23 mouse cellular contexts compared by ENCODE assay signal in the genomic region with DNA sequence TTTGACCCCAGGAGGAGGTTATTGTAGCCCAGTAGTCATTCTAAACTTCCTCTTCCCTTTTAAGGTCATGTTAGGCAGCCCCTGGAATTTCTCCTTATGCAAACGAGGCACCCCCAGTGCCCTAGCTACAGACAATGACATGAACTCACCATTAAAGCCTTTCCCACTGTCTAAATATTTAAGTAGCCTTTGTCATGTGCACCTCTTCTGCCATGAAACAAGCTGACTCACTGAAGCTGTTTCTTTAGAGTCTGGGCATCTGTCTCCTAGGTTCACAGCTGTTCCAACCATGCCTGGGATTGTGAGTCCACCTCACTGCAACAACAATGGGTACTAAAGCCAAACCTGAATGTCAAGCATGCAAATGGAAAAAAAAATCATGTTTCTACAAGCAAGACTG.
DNase-seq lines count a peak whose midpoint lies in the region; ATAC-seq and TF ChIP-seq lines count a peak whose summit lies in the region.
"Had no signal": no experiment of that assay in that cellular context is flagged by ENCODE, and none has a peak within 500 bp of the region (broad histone marks: within the 10 kb centered on the region; RNA-seq: fewer than 3 reads in every experiment).

No protein-coding gene starts in this region.

- no peaks in the 10 kb centered on the region for H3K4me1 ChIP-seq in ES-E14 (ENCODE audit: control insufficient read depth in 2 of 2, insufficient read depth in 2 of 2, low read length in 2 of 2, poor library complexity in 1 of 2)
- no peaks in the 10 kb centered on the region for H3K4me1 ChIP-seq in lung, postnatal 0 days (ENCODE audit: insufficient read depth, low read depth, low read length)
- H3K4me1 ChIP-seq: embryonic facial prominence, embryonic 10.5 days; embryonic facial prominence, embryonic 12.5 days; forebrain, embryonic 13.5 days; forebrain, embryonic 15.5 days had no signal

- H3K9me3 ChIP-seq in ES-E14 (ENCODE audit: control insufficient read depth, insufficient read depth, low read depth, low read length), result no peaks in the 10 kb centered on the region
- no peaks in the 10 kb centered on the region for H3K9me3 ChIP-seq in lung, postnatal 0 days (ENCODE audit: low read length)
- H3K9me3 ChIP-seq: embryonic facial prominence, embryonic 10.5 days; embryonic facial prominence, embryonic 12.5 days; forebrain, embryonic 13.5 days; forebrain, embryonic 15.5 days had no signal

- H3K4me3 ChIP-seq in ES-E14 (ENCODE audit: insufficient read depth in 1 of 2, low read depth in 1 of 2, low read length in 2 of 2, poor library complexity in 1 of 2, severe bottlenecking in 1 of 2), result no peak overlapping the region
- no peak overlapping the region for H3K4me3 ChIP-seq in lung, postnatal 0 days (ENCODE audit: low read depth, low read length)
- H3K4me3 ChIP-seq: embryonic facial prominence, embryonic 10.5 days; embryonic facial prominence, embryonic 12.5 days; forebrain, embryonic 13.5 days; forebrain, embryonic 15.5 days had no signal

- no peak for TF ChIP-seq CTCF in lung, postnatal 0 days (IDR thresholded peaks at IDR 0.05)

- DNase-seq in ES-CJ7 (ENCODE audit: low read depth, low spot score) (peak; percentile 17), ES-E14 (ENCODE audit: low read depth, low spot score) (no peak), R1 (ENCODE audit: low read depth, low spot score) (peak; percentile 61)
- DNase-seq in adrenal gland, postnatal 4 days (ENCODE audit: low spot score in 2 of 2), result no peak
- no peak for DNase-seq in lung, postnatal 0 days (ENCODE audit: low spot score)
- DNase-seq in kidney, adult 8-10 months, result no peak
- DNase-seq: adrenal gland, adult 8-10 months; adrenal gland, postnatal 14 days; adrenal gland, postnatal 36 days; cerebellum, adult 11 months; cerebellum, adult 18-20 months; cerebellum, adult 8-10 months; cerebellum, adult 9-11 months; cerebellum, postnatal 14 days; cerebellum, postnatal 36 days; embryo, embryonic 11 days; forebrain, postnatal 0 days had no signal

- TF ChIP-seq EP300 in lung, postnatal 0 days (IDR thresholded peaks at IDR 0.05), result no peak

- H3K27me3 ChIP-seq in lung, postnatal 0 days (replicated peaks; ENCODE audit: insufficient read depth, low read length), result no peaks in the 10 kb centered on the region
- H3K27me3 ChIP-seq: embryonic facial prominence, embryonic 12.5 days; forebrain, embryonic 13.5 days; forebrain, embryonic 15.5 days; Patski had no signal

- in situ Hi-C loops in ES-E14 (cut with MboI; ENCODE audit: low sequenced_read_pairs in 2 of 2, unreplicated experiment in 2 of 2), result no loop called here

- H3K4me2 ChIP-seq in lung, postnatal 0 days (replicated peaks; ENCODE audit: low read depth, low read length), result no peak overlapping the region
- H3K4me2 ChIP-seq: embryonic facial prominence, embryonic 12.5 days; forebrain, embryonic 13.5 days; forebrain, embryonic 15.5 days had no signal

- ATAC-seq in lung, postnatal 0 days, result no peak
- ATAC-seq: activated CD4-positive, CD25-positive, alpha-beta regulatory T cell, adult 4 months; forebrain, embryonic 13.5 days; forebrain, embryonic 15.5 days; forebrain, postnatal 0 days; Patski had no signal

- H3K36me3 ChIP-seq in ES-E14 (ENCODE audit: control insufficient read depth, insufficient read depth, low read length, poor library complexity, severe bottlenecking), result no peaks in the 10 kb centered on the region
- no peaks in the 10 kb centered on the region for H3K36me3 ChIP-seq in lung, postnatal 0 days (ENCODE audit: insufficient read depth, low read length)
- H3K36me3 ChIP-seq: embryonic facial prominence, embryonic 10.5 days; embryonic facial prominence, embryonic 12.5 days; forebrain, embryonic 15.5 days had no signal

- WGBS in lung, postnatal 0 days, result 17% methylated on average over 1 of the region's 1 CpGs

- no peak overlapping the region for H3K9ac ChIP-seq in ES-E14 (ENCODE audit: insufficient read depth, low read depth, low read length, poor library complexity, severe bottlenecking)
- no peak overlapping the region for H3K9ac ChIP-seq in lung, postnatal 0 days (replicated peaks; ENCODE audit: low read depth)
- H3K9ac ChIP-seq: embryonic facial prominence, embryonic 12.5 days; forebrain, embryonic 13.5 days; forebrain, embryonic 15.5 days; forebrain, postnatal 0 days had no signal

- no peak overlapping the region for H3K27ac ChIP-seq in ES-E14 (ENCODE audit: insufficient read depth, low read depth, low read length, poor library complexity, severe bottlenecking)
- H3K27ac ChIP-seq in lung, postnatal 0 days (ENCODE audit: low read length), result no peak overlapping the region
- H3K27ac ChIP-seq: embryonic facial prominence, embryonic 10.5 days; embryonic facial prominence, embryonic 12.5 days; forebrain, embryonic 13.5 days; forebrain, embryonic 15.5 days had no signal

TF ChIP-seq in ES-E14, 5 proteins besides CTCF, POLR2A, EP300 and RAD21:
- no peak for TF ChIP-seq CHD2 (IDR thresholded peaks at IDR 0.05; ENCODE audit: low read depth, low read length)
- no peak for TF ChIP-seq ZC3H11A (IDR thresholded peaks at IDR 0.05; ENCODE audit: borderline replicate concordance, low read depth, low read length)
- no peak for TF ChIP-seq HCFC1 (IDR thresholded peaks at IDR 0.05; ENCODE audit: borderline replicate concordance, insufficient read depth, low read length)
- TF ChIP-seq MAFK (IDR thresholded peaks at IDR 0.05; ENCODE audit: insufficient read depth, low read depth, low read length), result peak; percentile 68; the same call in 1 of the 2 replicates
- TF ChIP-seq ZNF384 (IDR thresholded peaks at IDR 0.05; ENCODE audit: low read depth, low read length), result no peak

Comparison
In these comparisons a context has a peak if more than half of its experiments do, and no peak if none do; other contexts are left out.
1. DNase-seq: peak in ES-CJ7 (single experiment) and R1 (single experiment); none in ES-E14 (single experiment), adrenal gland, postnatal 4 days (0 of 2), lung, postnatal 0 days (single experiment) and kidney, adult 8-10 months (0 of 2).